Mouse (Mus musculus) megakaryocyte, embryonic 14.5 days (primary cell): Measurements from ENCODE around the gene Prkd3.

Experiments used
- FLI1 ChIP-seq: IDR thresholded peaks from 2 replicates; pipeline ENCODE4 v1.6.1; 2012; ENCODE audit warnings: low read length, inconsistent platforms, mixed read lengths
- GATA1 ChIP-seq: IDR thresholded peaks from 3 replicates; pipeline ENCODE4 v1.6.1; 2012; ENCODE audit warnings: mixed read lengths, low read length, inconsistent platforms, borderline replicate concordance

GRCm38 (mm10) chr17:78942579-78942978, 78.0 kb downstream of the Prkd3 start:
- TF ChIP-seq FLI1 (no peak), GATA1 (no peak)
